Mouse (Mus musculus) neutrophil, adult 5-6 weeks (primary cell): ENCODE data around the gene Atp6v0b. TPM values are rescaled to one million over a fixed set of nuclear protein-coding genes. Genes with fewer than 3 reads are reported as not detected.

Source experiments
- ATAC-seq: fragments of 151-379, 151-347 bp; 2 replicates; pipeline ENCODE4 v1.8.0; 2017; ENCODE audit warnings: mild to moderate bottlenecking, moderate TSS enrichment; ENCODE audit not compliant: insufficient number of reproducible peaks, poor library complexity, low FRiP score, severe bottlenecking; ENCODE audit errors: extremely low read depth
- total RNA-seq: library from RNA; stranded (forward); fragments of 200-1000 nt; gene quantifications from 2 replicates; pipeline ENCODE4 v1.2.3, GENCODE M21; 2017

The Atp6v0b gene
- total RNA-seq, 1 experiment from 2014 or later = 136 TPM

DNA sequence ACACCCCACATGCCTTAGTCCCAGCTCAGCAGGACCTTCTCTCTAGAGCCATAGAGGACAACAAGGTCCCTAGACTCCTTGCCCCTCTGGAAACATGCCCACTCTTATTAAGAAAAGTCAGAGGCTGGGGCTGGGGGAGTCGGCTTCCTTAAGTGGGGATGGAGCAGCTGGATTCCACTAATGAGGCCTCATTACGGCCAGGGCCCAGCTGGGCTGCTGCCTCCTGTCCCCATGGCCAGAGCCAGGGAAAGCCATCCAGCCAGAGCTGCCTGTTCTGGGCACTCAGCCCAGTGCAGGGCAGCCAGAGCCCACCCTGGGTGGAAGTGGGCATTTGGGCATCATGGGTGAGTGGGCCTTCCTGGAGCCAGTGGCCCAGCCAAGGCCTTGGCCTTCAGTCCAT, 40.1 kb downstream of the Atp6v0b start:
- ATAC-seq = no peak

DNA sequence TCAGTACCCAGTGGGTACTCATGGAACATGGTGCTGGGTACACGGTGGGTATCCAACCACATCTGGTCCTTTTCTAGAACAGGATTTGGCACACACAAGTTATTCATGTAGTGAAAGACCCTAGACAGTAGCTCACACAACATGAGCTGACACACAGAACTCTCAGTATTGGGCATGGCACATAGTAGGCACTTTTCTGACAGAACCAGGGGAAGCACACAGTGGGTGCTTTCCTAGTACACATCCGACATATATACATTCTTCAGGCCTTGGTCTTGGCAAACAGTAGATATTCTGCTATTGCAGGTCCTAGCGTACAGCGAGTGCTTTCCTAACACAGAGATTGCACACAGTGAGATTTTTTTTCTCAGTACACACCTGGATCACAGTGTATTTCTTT, 40.9 kb downstream of the Atp6v0b start:
- ATAC-seq = no peak

DNA sequence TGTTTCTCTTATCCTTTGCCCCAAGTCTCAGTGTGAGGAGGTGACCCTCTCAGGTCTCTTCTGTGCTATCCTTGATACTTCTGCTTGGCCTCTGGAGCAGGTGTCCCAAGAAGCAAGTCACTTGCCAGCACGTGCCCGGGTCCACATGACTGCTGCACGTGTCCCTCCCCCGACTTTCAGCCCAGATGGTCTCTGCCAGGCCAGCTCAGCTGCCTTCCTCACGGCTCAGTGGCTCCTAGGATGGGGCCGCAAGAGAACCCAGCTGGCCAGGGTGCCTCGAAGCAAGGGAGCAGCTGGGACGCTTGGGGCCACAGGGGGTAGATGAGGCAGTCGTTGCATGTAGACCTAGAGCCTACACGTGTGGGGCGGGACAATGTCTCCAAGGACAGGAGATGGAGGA, 41.8 kb downstream of the Atp6v0b start:
- no peak for ATAC-seq

DNA sequence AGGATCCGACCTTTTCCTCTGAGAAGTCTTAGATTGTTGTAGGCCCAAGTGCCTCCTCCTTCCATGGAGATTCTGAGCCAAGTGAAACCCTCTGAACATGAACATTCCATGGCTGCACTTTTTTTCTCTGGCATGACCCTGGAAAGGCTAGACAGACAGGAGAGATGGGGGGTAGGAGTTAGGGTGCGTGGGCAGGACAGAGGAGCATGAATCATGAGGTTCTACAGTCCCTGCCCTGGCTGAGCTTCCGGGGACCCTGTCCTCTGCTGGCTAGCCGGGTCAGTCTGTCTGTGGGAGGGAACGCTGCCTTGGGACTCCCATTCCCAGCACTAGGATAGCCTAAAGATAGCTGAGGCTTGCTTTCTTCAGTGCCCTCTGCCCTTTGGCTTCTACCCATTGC, 42.7 kb downstream of the Atp6v0b start:
- no peak for ATAC-seq

DNA sequence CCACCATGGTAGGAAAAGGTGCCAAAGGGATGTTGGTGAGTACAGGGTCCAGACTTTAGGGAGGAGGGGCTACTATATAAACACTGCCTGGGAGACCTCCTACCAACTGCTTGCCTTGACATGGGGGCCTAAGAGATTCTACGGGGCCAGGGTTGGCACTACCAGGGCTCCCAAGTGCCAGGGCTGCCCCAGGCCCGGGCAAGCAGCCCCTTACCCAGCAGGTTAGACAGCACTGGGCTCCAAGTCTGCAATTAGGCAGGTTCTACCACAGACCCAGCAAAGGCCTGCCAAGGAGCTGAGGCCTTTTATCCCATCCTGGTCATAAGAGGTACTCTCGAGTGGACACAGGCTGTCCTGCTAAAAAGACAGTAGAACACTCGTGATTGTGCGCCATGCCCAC, 44.0 kb downstream of the Atp6v0b start:
- no peak for ATAC-seq

DNA sequence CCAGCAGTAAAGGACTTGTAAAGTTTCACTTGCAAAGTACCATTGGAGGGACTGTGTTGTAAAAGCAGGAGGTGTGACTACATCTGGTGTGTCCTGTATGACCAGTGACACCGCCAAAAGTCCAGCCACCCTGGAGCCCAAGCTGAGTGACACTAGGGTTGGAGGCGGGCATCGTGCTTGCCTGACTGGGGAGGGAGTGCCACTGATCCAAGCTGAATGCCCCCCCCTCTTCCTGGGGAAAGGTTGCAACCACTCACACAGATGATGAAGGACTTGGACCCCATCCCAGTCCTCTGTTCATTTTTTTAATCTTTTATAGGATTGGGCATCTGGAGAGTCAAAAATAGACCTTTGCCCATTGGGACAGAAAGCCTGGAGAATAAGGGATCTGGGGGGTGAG, 45.6 kb downstream of the Atp6v0b start:
- no peak for ATAC-seq

- no peak for ATAC-seq
Measured at GRCm38 (mm10) chr4:117840821-117841220, 46.3 kb downstream of the Atp6v0b start.

DNA sequence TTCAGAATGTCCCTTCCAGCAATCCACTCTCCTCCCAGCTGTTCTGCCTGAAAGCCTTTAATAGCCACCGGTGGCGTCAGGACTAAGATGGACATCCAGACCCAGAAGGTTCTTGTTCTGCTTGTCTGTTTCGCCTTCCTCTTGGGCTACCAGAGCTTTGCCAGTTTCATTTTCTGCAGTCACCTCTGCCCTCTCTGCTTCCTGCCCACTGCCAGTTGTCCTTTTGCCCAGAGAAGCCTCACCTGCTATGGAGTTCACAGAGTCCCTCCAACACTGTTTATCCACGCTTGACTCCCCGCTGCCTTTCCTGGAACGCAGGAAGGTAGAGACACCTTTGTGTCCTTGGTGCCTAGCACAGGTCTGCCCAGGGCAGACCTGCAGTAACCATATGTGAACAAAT, 47.8 kb downstream of the Atp6v0b start:
- no peak for ATAC-seq

GRCm38 (mm10) chr4:117837271-117837670, 49.9 kb downstream of the Atp6v0b start:
- ATAC-seq = no peak

DNA sequence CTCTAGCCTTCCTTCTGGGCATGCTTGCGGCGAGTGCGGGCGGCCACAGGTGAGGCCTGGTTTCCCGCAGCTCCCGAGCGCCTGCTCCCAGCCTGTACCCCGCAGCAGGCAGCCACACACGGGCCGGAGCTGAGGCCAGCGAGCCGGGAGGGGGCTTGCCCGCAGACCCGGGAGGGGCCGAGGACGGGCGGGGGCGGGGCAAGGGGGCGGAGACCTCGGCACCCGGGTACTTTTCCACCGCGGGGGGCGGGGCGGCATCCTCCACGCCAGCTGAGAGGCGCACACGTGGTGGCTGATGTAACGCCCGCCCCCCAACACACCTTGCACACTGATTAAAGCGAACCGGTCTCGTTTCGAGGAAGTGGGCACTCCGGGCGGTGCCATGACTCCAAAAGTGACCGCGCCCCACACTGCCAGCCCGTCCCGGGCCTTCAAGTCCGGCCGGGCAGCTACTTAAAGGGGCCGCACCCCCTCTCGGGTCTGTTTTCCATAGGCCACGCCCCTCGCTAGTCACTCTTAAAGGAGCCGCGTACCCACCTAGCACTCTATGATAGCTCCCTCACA, 50.8 kb downstream of the Atp6v0b start:
- peak; percentile 55 for ATAC-seq

DNA sequence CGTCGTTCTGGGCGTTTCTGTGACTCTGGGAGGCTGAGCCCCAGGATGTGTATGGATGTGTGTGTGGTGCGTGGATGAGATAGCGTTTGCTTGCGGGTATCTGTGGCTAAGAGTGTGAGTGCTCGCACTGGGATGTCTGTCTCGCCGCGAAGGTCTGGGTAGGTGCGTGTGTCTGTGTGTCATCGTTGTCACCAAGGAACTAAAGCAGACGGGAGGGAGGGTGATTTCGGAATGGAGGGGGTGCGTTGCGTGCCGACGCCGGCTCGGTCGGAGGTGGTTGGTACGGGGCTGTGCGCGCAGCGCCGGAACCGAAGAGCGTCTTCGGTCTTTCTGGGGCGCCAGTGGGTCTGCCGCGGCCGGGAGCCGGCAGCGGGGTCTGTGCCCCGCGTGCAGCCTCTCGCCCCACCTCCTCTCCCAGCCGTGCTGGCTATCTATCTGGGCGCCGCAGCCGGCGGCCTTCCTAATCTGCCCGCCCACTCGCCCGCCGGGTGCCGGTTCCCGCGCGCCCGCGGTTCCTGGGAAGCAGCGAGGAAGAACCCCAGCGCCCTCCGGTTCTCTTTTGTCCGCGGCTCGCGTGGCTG, 51.5 kb downstream of the Atp6v0b start:
- no peak for ATAC-seq

- no peak for ATAC-seq
Measured at GRCm38 (mm10) chr4:117834845-117835530, 52.1 kb downstream of the Atp6v0b start.

DNA sequence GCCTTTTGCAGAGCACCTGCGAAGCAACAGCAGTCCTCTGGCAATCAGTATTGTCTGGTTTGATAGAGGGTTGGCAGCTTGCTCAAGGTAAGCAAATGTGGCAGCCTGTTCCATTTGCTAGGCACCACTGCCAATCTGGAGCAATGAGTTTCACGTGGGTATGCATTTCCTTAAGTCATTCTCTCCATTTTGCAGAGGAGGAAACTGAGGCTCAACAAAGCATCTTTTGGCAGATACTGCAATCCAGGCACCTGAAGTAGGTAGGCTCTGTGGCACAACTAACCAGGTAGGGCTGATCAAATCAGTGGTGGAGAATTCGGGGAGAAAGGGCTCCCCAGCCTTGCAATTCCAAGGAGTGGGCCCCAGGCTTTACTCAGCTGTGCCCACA, 52.7 kb downstream of the Atp6v0b start, which contains the start of gene Slc6a9:
Slc6a9 (plus strand) TSS at position 50 of the 388 bp plus-strand sequence.
- no peak for ATAC-seq

Other genes starting within 250 kb of the Atp6v0b start
- 12.7 and 21.6 TPM in 2 replicates for gene Dmap1, start 205.1 kb downstream of the Atp6v0b start, total RNA-seq
- gene Gm12845, start 162.9 kb downstream of the Atp6v0b start, total RNA-seq = not detected in 2 replicates
- not detected in 2 replicates for gene Klf17, start 121.7 kb downstream of the Atp6v0b start, total RNA-seq
- not detected in 2 replicates for gene Slc6a9, start 52.8 kb downstream of the Atp6v0b start, total RNA-seq
- gene Ccdc24, start 14.8 kb downstream of the Atp6v0b start, total RNA-seq = not detected in 2 replicates
- gene B4galt2, start 3.8 kb downstream of the Atp6v0b start, total RNA-seq = 0.61 TPM in 1 of 2 replicates, not detected in the other
- gene Dph2, start 4.7 kb upstream of the Atp6v0b start, total RNA-seq = 10.6 and 11.8 TPM in 2 replicates
- gene Ipo13, start 27.7 kb upstream of the Atp6v0b start, total RNA-seq = 15.5 and 15.9 TPM in 2 replicates
- gene Artn, start 42.4 kb upstream of the Atp6v0b start, total RNA-seq = not detected in 2 replicates
- gene St3gal3, start 247.6 kb upstream of the Atp6v0b start, total RNA-seq = 5.5 and 7.5 TPM in 2 replicates